Mouse (Mus musculus) erythroid progenitor cell, adult 5-6 weeks (primary cell): ENCODE results near the gene Lcn6. TPM values are rescaled to one million over a fixed set of nuclear protein-coding genes. Genes with fewer than 3 reads are reported as not detected.
"Not testable (repeated sequence)": the region's sequence is repeated elsewhere in the genome, so short reads cannot be mapped to it uniquely, and the experiment has no call there.

Experiments used
- ATAC-seq: replicated peaks from 2 replicates; pipeline ENCODE4 v1.8.0; 2016; ENCODE audit warnings: moderate number of reproducible peaks, mild to moderate bottlenecking, moderate TSS enrichment, inconsistent platforms; ENCODE audit not compliant: poor library complexity, low FRiP score, severe bottlenecking
- total RNA-seq, 2 experiments: library from RNA; stranded (forward) in 1 of 2; stranded (reverse) in 1 of 2; fragments of 150-400 nt in 1 of 2; fragments of 186-747, 209-891 nt in 1 of 2; gene quantifications; 2 replicates each; pipeline versions ENCODE4 v1.2.3 to v1.2.4; 2015 to 2017; ENCODE audit warnings: low replicate concordance in 2 of 2

Lcn6 gene
- total RNA-seq, 2 experiments from 2014 or later: not detected

- ATAC-seq: not testable (repeated sequence)
Observed at GRCm38 (mm10) chr2:25699743-25700142, 23.2 kb downstream of the Lcn6 start, which contains the start of gene Obp2a. TSS of gene Obp2a (plus strand) at chr2:25700043.

GRCm38 (mm10) chr2:25701001-25701400, 24.4 kb downstream of the Lcn6 start:
- ATAC-seq: no peak

- ATAC-seq: no peak
Observed at GRCm38 (mm10) chr2:25703706-25704105, 27.1 kb downstream of the Lcn6 start.

- no peak for ATAC-seq
Observed at GRCm38 (mm10) chr2:25706643-25707481, 30.3 kb downstream of the Lcn6 start, which contains the start of gene Bmyc. TSS of gene Bmyc (plus strand) at chr2:25706739.

GRCm38 (mm10) chr2:25708121-25708520, 31.5 kb downstream of the Lcn6 start:
- no peak for ATAC-seq

GRCm38 (mm10) chr2:25709056-25709455, 32.5 kb downstream of the Lcn6 start:
- ATAC-seq: not testable (repeated sequence)

GRCm38 (mm10) chr2:25709791-25710190, 33.2 kb downstream of the Lcn6 start:
- not testable (repeated sequence) for ATAC-seq

GRCm38 (mm10) chr2:25711641-25712040, 35.1 kb downstream of the Lcn6 start:
- not testable (repeated sequence) for ATAC-seq

GRCm38 (mm10) chr2:25717222-25717621, 40.6 kb downstream of the Lcn6 start:
- ATAC-seq: no peak

Other genes with a start within 250 kb of the Lcn6 start
- 5.0 and 5.8 TPM in 2 replicates for gene Abca2, start 248.1 kb upstream of the Lcn6 start, total RNA-seq (2015; ENCODE audit: low replicate concordance)
- gene Abca2, start 248.1 kb upstream of the Lcn6 start, total RNA-seq (2017; ENCODE audit: low replicate concordance): 1.3 and 2.4 TPM in 2 replicates
- not detected in 2 replicates for gene Clic3, start 219.9 kb upstream of the Lcn6 start, total RNA-seq (2015; ENCODE audit: low replicate concordance)
- gene Clic3, start 219.9 kb upstream of the Lcn6 start, total RNA-seq (2017; ENCODE audit: low replicate concordance): not detected in 2 replicates
- 17.6 and 24.5 TPM in 2 replicates for gene Paxx, start 215.7 kb upstream of the Lcn6 start, total RNA-seq (2015; ENCODE audit: low replicate concordance)
- gene Paxx, start 215.7 kb upstream of the Lcn6 start, total RNA-seq (2017; ENCODE audit: low replicate concordance): 5.3 TPM in 1 of 2 replicates, not detected in the other
- not detected in 2 replicates for gene Ptgds, start 206.7 kb upstream of the Lcn6 start, total RNA-seq (2015; ENCODE audit: low replicate concordance)
- not detected in 2 replicates for gene Ptgds, start 206.7 kb upstream of the Lcn6 start, total RNA-seq (2017; ENCODE audit: low replicate concordance)
- gene Lcn12, start 182.9 kb upstream of the Lcn6 start, total RNA-seq (2015; ENCODE audit: low replicate concordance): not detected in 2 replicates
- not detected in 2 replicates for gene Lcn12, start 182.9 kb upstream of the Lcn6 start, total RNA-seq (2017; ENCODE audit: low replicate concordance)
- gene Fbxw5, start 176.0 kb upstream of the Lcn6 start, total RNA-seq (2015; ENCODE audit: low replicate concordance): 10.1 and 13.0 TPM in 2 replicates
- 3.6 and 20.9 TPM in 2 replicates for gene Fbxw5, start 176.0 kb upstream of the Lcn6 start, total RNA-seq (2017; ENCODE audit: low replicate concordance)
- not detected in 2 replicates for gene C8g, start 175.1 kb upstream of the Lcn6 start, total RNA-seq (2015; ENCODE audit: low replicate concordance)
- gene C8g, start 175.1 kb upstream of the Lcn6 start, total RNA-seq (2017; ENCODE audit: low replicate concordance): 0.64 TPM in 1 of 2 replicates, not detected in the other
- 6.8 and 10.5 TPM in 2 replicates for gene Traf2, start 129.8 kb upstream of the Lcn6 start, total RNA-seq (2015; ENCODE audit: low replicate concordance)
- gene Traf2, start 129.8 kb upstream of the Lcn6 start, total RNA-seq (2017; ENCODE audit: low replicate concordance): 5.0 and 17.6 TPM in 2 replicates
- gene Edf1, start 118.9 kb upstream of the Lcn6 start, total RNA-seq (2015; ENCODE audit: low replicate concordance): 70.3 and 72.1 TPM in 2 replicates
- gene Edf1, start 118.9 kb upstream of the Lcn6 start, total RNA-seq (2017; ENCODE audit: low replicate concordance): 58.1 and 65.0 TPM in 2 replicates
- 0.72 TPM in 1 of 2 replicates, not detected in the other for gene Mamdc4, start 101.9 kb upstream of the Lcn6 start, total RNA-seq (2015; ENCODE audit: low replicate concordance)
- gene Mamdc4, start 101.9 kb upstream of the Lcn6 start, total RNA-seq (2017; ENCODE audit: low replicate concordance): 2.6 TPM in 1 of 2 replicates, not detected in the other
- gene Phpt1, start 101.6 kb upstream of the Lcn6 start, total RNA-seq (2015; ENCODE audit: low replicate concordance): 3.6 TPM in 1 of 2 replicates, not detected in the other
- gene Phpt1, start 101.6 kb upstream of the Lcn6 start, total RNA-seq (2017; ENCODE audit: low replicate concordance): 1.1 TPM in 1 of 2 replicates, not detected in the other
- gene Ajm1, start 95.0 kb upstream of the Lcn6 start, total RNA-seq (2015; ENCODE audit: low replicate concordance): 0.36 TPM in 1 of 2 replicates, not detected in the other
- gene Ajm1, start 95.0 kb upstream of the Lcn6 start, total RNA-seq (2017; ENCODE audit: low replicate concordance): not detected in 2 replicates
- gene Rabl6, start 68.3 kb upstream of the Lcn6 start, total RNA-seq (2015; ENCODE audit: low replicate concordance): 6.5 and 23.1 TPM in 2 replicates
- gene Rabl6, start 68.3 kb upstream of the Lcn6 start, total RNA-seq (2017; ENCODE audit: low replicate concordance): 9.3 and 20.5 TPM in 2 replicates
- not detected in 2 replicates for gene Ccdc183, start 59.1 kb upstream of the Lcn6 start, total RNA-seq (2015; ENCODE audit: low replicate concordance)
- gene Ccdc183, start 59.1 kb upstream of the Lcn6 start, total RNA-seq (2017; ENCODE audit: low replicate concordance): not detected in 2 replicates
- gene Tmem141, start 54.8 kb upstream of the Lcn6 start, total RNA-seq (2015; ENCODE audit: low replicate concordance): 26.3 TPM in 1 of 2 replicates, not detected in the other
- gene Tmem141, start 54.8 kb upstream of the Lcn6 start, total RNA-seq (2017; ENCODE audit: low replicate concordance): 5.5 TPM in 1 of 2 replicates, not detected in the other
- gene Fcna, start 48.8 kb upstream of the Lcn6 start, total RNA-seq (2015; ENCODE audit: low replicate concordance): 85.1 and 103 TPM in 2 replicates
- gene Fcna, start 48.8 kb upstream of the Lcn6 start, total RNA-seq (2017; ENCODE audit: low replicate concordance): 28.7 and 55.7 TPM in 2 replicates
- gene Lcn8, start 23.7 kb upstream of the Lcn6 start, total RNA-seq (2015; ENCODE audit: low replicate concordance): not detected in 2 replicates
- not detected in 2 replicates for gene Lcn8, start 23.7 kb upstream of the Lcn6 start, total RNA-seq (2017; ENCODE audit: low replicate concordance)
- gene Lcn5, start 18.8 kb upstream of the Lcn6 start, total RNA-seq (2015; ENCODE audit: low replicate concordance): not detected in 2 replicates
- not detected in 2 replicates for gene Lcn5, start 18.8 kb upstream of the Lcn6 start, total RNA-seq (2017; ENCODE audit: low replicate concordance)
- not detected in 2 replicates for gene Lcn10, start 5.9 kb downstream of the Lcn6 start, total RNA-seq (2015; ENCODE audit: low replicate concordance)
- gene Lcn10, start 5.9 kb downstream of the Lcn6 start, total RNA-seq (2017; ENCODE audit: low replicate concordance): not detected in 2 replicates
- not detected in 2 replicates for gene Obp2a, start 23.3 kb downstream of the Lcn6 start, total RNA-seq (2015; ENCODE audit: low replicate concordance)
- gene Obp2a, start 23.3 kb downstream of the Lcn6 start, total RNA-seq (2017; ENCODE audit: low replicate concordance): not detected in 2 replicates
- gene Bmyc, start 30.0 kb downstream of the Lcn6 start, total RNA-seq (2015; ENCODE audit: low replicate concordance): 2.5 and 3.2 TPM in 2 replicates
- gene Bmyc, start 30.0 kb downstream of the Lcn6 start, total RNA-seq (2017; ENCODE audit: low replicate concordance): not detected in 2 replicates
- not detected in 2 replicates for gene Obp2b, start 60.2 kb downstream of the Lcn6 start, total RNA-seq (2015; ENCODE audit: low replicate concordance)
- gene Obp2b, start 60.2 kb downstream of the Lcn6 start, total RNA-seq (2017; ENCODE audit: low replicate concordance): not detected in 2 replicates
- gene Lcn3, start 88.8 kb downstream of the Lcn6 start, total RNA-seq (2015; ENCODE audit: low replicate concordance): not detected in 2 replicates
- gene Lcn3, start 88.8 kb downstream of the Lcn6 start, total RNA-seq (2017; ENCODE audit: low replicate concordance): not detected in 2 replicates
- not detected in 2 replicates for gene Lcn11, start 100.2 kb downstream of the Lcn6 start, total RNA-seq (2015; ENCODE audit: low replicate concordance)
- not detected in 2 replicates for gene Lcn11, start 100.2 kb downstream of the Lcn6 start, total RNA-seq (2017; ENCODE audit: low replicate concordance)
- not detected in 2 replicates for gene Gm13539, start 105.5 kb downstream of the Lcn6 start, total RNA-seq (2015; ENCODE audit: low replicate concordance)
- not detected in 2 replicates for gene Gm13539, start 105.5 kb downstream of the Lcn6 start, total RNA-seq (2017; ENCODE audit: low replicate concordance)
- not detected in 2 replicates for gene Glt6d1, start 139.1 kb downstream of the Lcn6 start, total RNA-seq (2015; ENCODE audit: low replicate concordance)
- gene Glt6d1, start 139.1 kb downstream of the Lcn6 start, total RNA-seq (2017; ENCODE audit: low replicate concordance): not detected in 2 replicates
- gene Lcn9, start 146.4 kb downstream of the Lcn6 start, total RNA-seq (2015; ENCODE audit: low replicate concordance): not detected in 2 replicates
- not detected in 2 replicates for gene Lcn9, start 146.4 kb downstream of the Lcn6 start, total RNA-seq (2017; ENCODE audit: low replicate concordance)
- gene Sohlh1, start 170.5 kb downstream of the Lcn6 start, total RNA-seq (2015; ENCODE audit: low replicate concordance): not detected in 2 replicates
- not detected in 2 replicates for gene Sohlh1, start 170.5 kb downstream of the Lcn6 start, total RNA-seq (2017; ENCODE audit: low replicate concordance)
- not detected in 2 replicates for gene Kcnt1, start 186.9 kb downstream of the Lcn6 start, total RNA-seq (2015; ENCODE audit: low replicate concordance)
- not detected in 2 replicates for gene Kcnt1, start 186.9 kb downstream of the Lcn6 start, total RNA-seq (2017; ENCODE audit: low replicate concordance)